ENCODE assay signal across 12 mouse cellular contexts in the genomic region with DNA sequence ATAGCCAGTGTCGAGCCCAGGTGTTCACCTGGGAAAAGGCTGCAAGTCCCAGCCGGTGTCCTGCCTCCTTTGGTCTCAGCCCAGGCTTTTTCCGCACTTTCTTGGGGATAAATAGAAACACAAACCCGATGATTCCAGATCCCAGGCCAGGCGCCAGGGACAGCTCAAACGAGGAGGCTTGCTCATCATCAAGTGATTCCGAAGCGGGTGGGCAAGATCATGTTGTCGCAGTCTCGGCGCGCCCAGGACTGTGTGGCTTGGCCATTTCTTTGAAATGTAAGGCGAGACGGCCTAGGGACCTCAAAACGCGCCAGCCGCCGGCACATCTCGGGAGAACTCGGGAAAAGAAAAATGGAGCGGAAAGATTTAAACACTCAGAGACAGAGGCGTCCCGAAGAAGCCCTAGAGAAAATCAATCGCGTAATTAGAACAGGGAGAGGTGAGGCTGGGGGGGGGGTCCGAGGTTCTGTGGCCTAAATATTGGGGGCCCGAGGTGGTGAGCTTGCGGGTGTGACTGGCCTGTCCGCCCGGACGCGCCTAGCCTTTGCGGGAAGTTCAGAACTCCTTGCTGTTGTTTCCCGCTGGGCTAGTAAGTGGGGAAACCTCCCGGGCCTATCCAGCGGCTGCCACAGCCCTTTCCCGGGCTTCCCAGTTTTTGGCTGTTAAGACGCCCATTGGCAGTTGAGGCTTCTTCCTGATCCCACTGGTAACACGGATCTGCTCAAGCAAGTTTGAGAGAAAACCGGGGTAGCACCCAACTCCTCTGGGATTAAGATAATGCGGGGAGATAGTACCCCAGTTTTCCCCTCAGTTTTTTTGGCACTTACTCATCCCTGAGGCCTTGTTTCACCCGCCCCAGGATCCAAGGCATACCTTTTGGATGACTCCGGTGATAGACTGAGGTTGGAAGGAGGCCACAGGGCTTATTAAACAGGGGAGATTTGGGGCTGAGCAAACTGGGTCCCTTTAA. TPM values are rescaled to one million over a fixed set of nuclear protein-coding genes. Genes with fewer than 3 reads are reported as not detected.
DNase-seq lines count a peak whose midpoint lies in the region; ATAC-seq and TF ChIP-seq lines count a peak whose summit lies in the region.
"Had no signal": no experiment of that assay in that cellular context is flagged by ENCODE, and none has a peak within 500 bp of the region (broad histone marks: within the 10 kb centered on the region; RNA-seq: fewer than 3 reads in every experiment).

No protein-coding gene starts in this region.

- peaks cover 92% of the 10 kb centered on the region for H3K27me3 ChIP-seq in E14TG2a.4 (ENCODE audit: insufficient read depth, low read length)
- peaks cover 98% of the 10 kb centered on the region for H3K27me3 ChIP-seq in limb, embryonic 13.5 days

- WGBS in limb, embryonic 13.5 days, result 4% methylated on average over 43 of the region's 43 CpGs

- H3K27ac ChIP-seq in limb, embryonic 13.5 days, result no peak overlapping the region
- H3K27ac ChIP-seq: heart, adult 2 months had no signal

- peaks cover 4% of the 10 kb centered on the region for H3K9me3 ChIP-seq in E14TG2a.4 (ENCODE audit: low read length)
- H3K9me3 ChIP-seq in limb, embryonic 13.5 days, result no peaks in the 10 kb centered on the region

- TF ChIP-seq CTCF in E14TG2a.4 (conservative IDR thresholded peaks at IDR 0.05; ENCODE audit: low read length), result no peak

- ATAC-seq in limb, embryonic 13.5 days (ENCODE audit: low FRiP score, low read depth), result no peak

- no peaks in the 10 kb centered on the region for H3K36me3 ChIP-seq in E14TG2a.4 (ENCODE audit: insufficient read depth, low read length)
- no peaks in the 10 kb centered on the region for H3K36me3 ChIP-seq in limb, embryonic 13.5 days

- H3K9ac ChIP-seq in limb, embryonic 13.5 days, result no peak overlapping the region

- peaks cover 23% of the 10 kb centered on the region for H3K4me1 ChIP-seq in E14TG2a.4 (replicated peaks; ENCODE audit: low read depth, low read length)
- peaks cover 7% of the 10 kb centered on the region; the same call in 1 of the 2 replicates for H3K4me1 ChIP-seq in limb, embryonic 13.5 days

- peak; percentile 59 for DNase-seq in adrenal gland, adult 2 months
- no peak for DNase-seq in adrenal gland, postnatal 4 days (ENCODE audit: low spot score in 2 of 2)
- DNase-seq in gastrocnemius, postnatal 25 days, result peak; percentile 53
- no peak for DNase-seq in thymus, postnatal 14 days
- DNase-seq in retina, embryonic 14.5 days (ENCODE audit: low spot score), result no peak
- DNase-seq in cerebellum, postnatal 25 days, result no peak
- DNase-seq: cerebellum, adult 11-12 months; heart, adult 2 months; kidney, postnatal 36 days; lung, postnatal 14 days had no signal

- H3K4me3 ChIP-seq in E14TG2a.4 (replicated peaks; ENCODE audit: low read length), result peak overlapping the region; percentile 43
- H3K4me3 ChIP-seq in limb, embryonic 13.5 days, result peak overlapping the region; percentile 8; the same call in 1 of the 2 replicates
- H3K4me3 ChIP-seq: heart, adult 2 months had no signal

- H3K4me2 ChIP-seq in limb, embryonic 13.5 days (replicated peaks), result 0 out of 2 replicates have a peak overlapping the region, but pooled peaks have one; percentile 11

RNA-seq across cellular contexts. Expression of gene Hoxc4, which starts 8.8 kb away (rescaled TPM):
- total RNA-seq in adrenal gland, adult 2 months (2021), result 10 to 100 TPM in 1 of 2 experiments, 1 to 10 TPM in 1; 5.1 to 12.4 TPM
- polyA plus RNA-seq in adrenal gland, adult 2 months (2012; rRNA removed), result 8.8 and 9.6 TPM in 2 replicates
- total RNA-seq in adrenal gland, postnatal 4 days (2021), result 10 to 100 TPM; 11.3 to 13.4 TPM
- total RNA-seq in gastrocnemius, postnatal 25 days (2021), result 1 to 10 TPM; 3.8 to 4.1 TPM
- 4.8 and 4.9 TPM in 2 replicates for polyA plus RNA-seq in limb, embryonic 13.5 days (2015; fragmentation: Nextera tagmentation; extraction: Ambion mirVana)
- total RNA-seq: heart, adult 2 months had no signal

RNA-seq across cellular contexts. Expression of gene Hoxc6, which starts 29.5 kb away (rescaled TPM):
- total RNA-seq in adrenal gland, adult 2 months (2021), result 10 to 100 TPM; 52.2 to 60.3 TPM
- 41.6 and 58.1 TPM in 2 replicates for polyA plus RNA-seq in adrenal gland, adult 2 months (2012; rRNA removed)
- total RNA-seq in adrenal gland, postnatal 4 days (2021), result 10 to 100 TPM; 40.3 to 41.5 TPM
- 1 to 10 TPM; 5.3 to 8.1 TPM for total RNA-seq in gastrocnemius, postnatal 25 days (2021)
- 2.5 and 2.8 TPM in 2 replicates for polyA plus RNA-seq in limb, embryonic 13.5 days (2015; fragmentation: Nextera tagmentation; extraction: Ambion mirVana)
- total RNA-seq: heart, adult 2 months had no signal
- polyA plus RNA-seq: heart, adult 2 months had no signal

RNA-seq across cellular contexts. Expression of gene Hoxc8, which starts 37.1 kb away (rescaled TPM):
- total RNA-seq in adrenal gland, adult 2 months (2021), result 10 to 100 TPM; 30.6 to 40.1 TPM
- 13.4 and 17.9 TPM in 2 replicates for polyA plus RNA-seq in adrenal gland, adult 2 months (2012; rRNA removed)
- total RNA-seq in adrenal gland, postnatal 4 days (2021), result 10 to 100 TPM; 22.2 to 22.7 TPM
- 1 to 10 TPM; 1.3 to 1.6 TPM for total RNA-seq in gastrocnemius, postnatal 25 days (2021)
- polyA plus RNA-seq in limb, embryonic 13.5 days (2015; fragmentation: Nextera tagmentation; extraction: Ambion mirVana), result 2.7 and 3.0 TPM in 2 replicates
- total RNA-seq: heart, adult 2 months had no signal
- polyA plus RNA-seq: heart, adult 2 months had no signal

RNA-seq across cellular contexts. Expression of gene Hoxc9, which starts 51.3 kb away (rescaled TPM):
- total RNA-seq in adrenal gland, adult 2 months (2021), result 1 to 10 TPM in 1 of 2 experiments, under 1 TPM in 1; 0.49 to 1.8 TPM
- 3.7 and 6.7 TPM in 2 replicates for polyA plus RNA-seq in adrenal gland, adult 2 months (2012; rRNA removed)
- 1 to 10 TPM; 3.0 to 4.8 TPM for total RNA-seq in adrenal gland, postnatal 4 days (2021)
- 1 to 10 TPM; 4.6 to 6.5 TPM for total RNA-seq in gastrocnemius, postnatal 25 days (2021)
- polyA plus RNA-seq in limb, embryonic 13.5 days (2015; fragmentation: Nextera tagmentation; extraction: Ambion mirVana), result 1.7 and 2.1 TPM in 2 replicates
- total RNA-seq: heart, adult 2 months had no signal
- polyA plus RNA-seq: heart, adult 2 months had no signal

Comparison
In these comparisons a context has a peak if more than half of its experiments do, and no peak if none do; other contexts are left out.
1. DNase-seq: peak in adrenal gland, adult 2 months (single experiment) and gastrocnemius, postnatal 25 days (single experiment); none in adrenal gland, postnatal 4 days (0 of 2), thymus, postnatal 14 days (single experiment), retina, embryonic 14.5 days (single experiment) and cerebellum, postnatal 25 days (0 of 2).
2. RNA of gene Hoxc6, which starts 29.5 kb away (total RNA-seq): 52.2 to 60.3 TPM in adrenal gland, adult 2 months and 40.3 to 41.5 TPM in adrenal gland, postnatal 4 days; 5.3 to 8.1 TPM in gastrocnemius, postnatal 25 days; every median in the first group is over 4 times any median in the second.
3. RNA of gene Hoxc8, which starts 37.1 kb away (total RNA-seq): 30.6 to 40.1 TPM in adrenal gland, adult 2 months and 22.2 to 22.7 TPM in adrenal gland, postnatal 4 days; 1.3 to 1.6 TPM in gastrocnemius, postnatal 25 days; every median in the first group is over 4 times any median in the second.